ENCODE assay signal across 19 mouse cellular contexts in genomic region chr9:20073523-20074177, GRCm38 (mm10). TPM values are rescaled to one million over a fixed set of nuclear protein-coding genes. Genes with fewer than 3 reads are reported as not detected.
DNase-seq lines count a peak whose midpoint lies in the region; ATAC-seq and TF ChIP-seq lines count a peak whose summit lies in the region.
"Had no signal": no experiment of that assay in that cellular context is flagged by ENCODE, and none has a peak within 500 bp of the region (broad histone marks: within the 10 kb centered on the region; RNA-seq: fewer than 3 reads in every experiment).

No protein-coding gene starts in this region.

- H3K36me3 ChIP-seq in kidney, embryonic 15.5 days = no peaks in the 10 kb centered on the region
- H3K36me3 ChIP-seq in forebrain, embryonic 10.5 days (replicated peaks) = no peaks in the 10 kb centered on the region
- H3K36me3 ChIP-seq: embryonic facial prominence, embryonic 12.5 days; heart, embryonic 13.5 days; lung, embryonic 15.5 days had no signal

- TF ChIP-seq POLR2A in cerebellum, adult 2 months (IDR thresholded peaks at IDR 0.05; ENCODE audit: borderline replicate concordance, insufficient read depth, low read length) = no peak
- TF ChIP-seq POLR2A in lung, adult 2 months (IDR thresholded peaks at IDR 0.05; ENCODE audit: borderline replicate concordance, extremely low read depth, low read depth, low read length) = no peak

- TF ChIP-seq CTCF in cerebellum, adult 2 months (IDR thresholded peaks at IDR 0.05; ENCODE audit: borderline replicate concordance, insufficient read depth, low read depth, low read length) = no peak
- TF ChIP-seq CTCF in lung, adult 2 months (IDR thresholded peaks at IDR 0.05; ENCODE audit: insufficient read depth, low read length) = no peak

- no peak overlapping the region for H3K4me3 ChIP-seq in cerebellum, adult 2 months (replicated peaks; ENCODE audit: insufficient read depth, low read depth, low read length)
- H3K4me3 ChIP-seq in kidney, embryonic 15.5 days (replicated peaks) = no peak overlapping the region
- H3K4me3 ChIP-seq in forebrain, embryonic 10.5 days = no peak overlapping the region
- no peak overlapping the region for H3K4me3 ChIP-seq in lung, adult 2 months (replicated peaks; ENCODE audit: extremely low read depth, low read depth, low read length)
- H3K4me3 ChIP-seq: embryonic facial prominence, embryonic 12.5 days; heart, embryonic 13.5 days; lung, embryonic 15.5 days had no signal

- no peak overlapping the region for H3K4me2 ChIP-seq in kidney, embryonic 15.5 days
- H3K4me2 ChIP-seq: embryonic facial prominence, embryonic 12.5 days; heart, embryonic 13.5 days; lung, embryonic 15.5 days had no signal

- ATAC-seq in kidney, embryonic 15.5 days (replicated peaks; ENCODE audit: low FRiP score) = peak; percentile 82

- H3K9me3 ChIP-seq in kidney, embryonic 15.5 days (replicated peaks) = peaks cover 4% of the 10 kb centered on the region
- peaks cover 77% of the 10 kb centered on the region for H3K9me3 ChIP-seq in forebrain, embryonic 10.5 days
- H3K9me3 ChIP-seq: lung, embryonic 15.5 days had no signal

- H3K27ac ChIP-seq in cerebellum, adult 2 months (ENCODE audit: insufficient read depth, low read length) = no peak overlapping the region
- no peak overlapping the region for H3K27ac ChIP-seq in kidney, embryonic 15.5 days
- no peak overlapping the region for H3K27ac ChIP-seq in forebrain, embryonic 10.5 days
- H3K27ac ChIP-seq: embryonic facial prominence, embryonic 12.5 days; heart, embryonic 13.5 days; lung, embryonic 15.5 days had no signal

- DNase-seq in cerebellum, adult 9-10 months = peak; percentile 1
- DNase-seq in cerebellum, adult 2 months = no peak
- DNase-seq in right cerebral cortex, adult 18-20 months = peak; percentile 32
- no peak for DNase-seq in right cerebral cortex, adult 2 months (ENCODE audit: low spot score in 2 of 2)
- DNase-seq in thymus, postnatal 10 days (ENCODE audit: low spot score in 2 of 2) = no peak
- no peak for DNase-seq in forebrain, embryonic 10.5 days (ENCODE audit: extremely low spot score, low spot score)
- no peak for DNase-seq in lung, adult 2 months
- DNase-seq: adrenal gland, adult 8-10 months; heart, postnatal 4 days; layer of hippocampus, adult 9-11 months; liver; right cerebral cortex, postnatal 25 days; thymus, adult 18-20 months had no signal

- H3K4me1 ChIP-seq in cerebellum, adult 2 months (ENCODE audit: control insufficient read depth, insufficient read depth, low read length) = no peaks in the 10 kb centered on the region
- no peaks in the 10 kb centered on the region for H3K4me1 ChIP-seq in kidney, embryonic 15.5 days
- no peaks in the 10 kb centered on the region for H3K4me1 ChIP-seq in forebrain, embryonic 10.5 days
- H3K4me1 ChIP-seq in lung, adult 2 months (ENCODE audit: control insufficient read depth, insufficient read depth, low read length) = no peaks in the 10 kb centered on the region
- H3K4me1 ChIP-seq: embryonic facial prominence, embryonic 12.5 days; heart, embryonic 13.5 days; lung, embryonic 15.5 days had no signal

- H3K9ac ChIP-seq in kidney, embryonic 15.5 days = no peak overlapping the region
- H3K9ac ChIP-seq: embryonic facial prominence, embryonic 12.5 days; heart, embryonic 13.5 days; lung, embryonic 15.5 days had no signal

- WGBS in cerebellum, adult 2 months = 71% methylated on average over 7 of the region's 7 CpGs
- 63% methylated on average over 7 of the region's 7 CpGs for WGBS in kidney, embryonic 15.5 days
- WGBS in forebrain, embryonic 10.5 days = 72% methylated on average over 7 of the region's 7 CpGs
- 48% methylated on average over 7 of the region's 7 CpGs for WGBS in lung, adult 2 months

- no peaks in the 10 kb centered on the region for H3K27me3 ChIP-seq in cerebellum, adult 2 months (ENCODE audit: control insufficient read depth, insufficient read depth, low read length)
- no peaks in the 10 kb centered on the region for H3K27me3 ChIP-seq in kidney, embryonic 15.5 days
- H3K27me3 ChIP-seq in forebrain, embryonic 10.5 days (ENCODE audit: poor library complexity, severe bottlenecking) = no peaks in the 10 kb centered on the region
- H3K27me3 ChIP-seq: embryonic facial prominence, embryonic 12.5 days; heart, embryonic 13.5 days; lung, embryonic 15.5 days had no signal

RNA-seq across cellular contexts. Expression of gene Olfr867, which starts 16.3 kb away (rescaled TPM):
- not detected in 2 replicates for polyA plus RNA-seq in cerebellum, adult 2 months (2012; rRNA removed)
- not detected in 2 replicates for polyA plus RNA-seq in kidney, embryonic 15.5 days (2015; fragmentation: Nextera tagmentation; extraction: Ambion mirVana)
- polyA plus RNA-seq in forebrain, embryonic 10.5 days (2016; fragmentation: Nextera tagmentation; extraction: Ambion mirVana) = not detected in 2 replicates
- polyA plus RNA-seq in lung, adult 2 months (2012; rRNA removed) = not detected in 2 replicates
- polyA plus RNA-seq: embryonic facial prominence, embryonic 12.5 days; heart, embryonic 13.5 days; lung, embryonic 15.5 days; midbrain, postnatal 0 days; neural tube, embryonic 11.5 days had no signal

RNA-seq across cellular contexts. Expression of gene Olfr868, which starts 24.8 kb away (rescaled TPM):
- polyA plus RNA-seq in cerebellum, adult 2 months (2012; rRNA removed) = not detected in 2 replicates
- not detected in 2 replicates for polyA plus RNA-seq in kidney, embryonic 15.5 days (2015; fragmentation: Nextera tagmentation; extraction: Ambion mirVana)
- not detected in 2 replicates for polyA plus RNA-seq in forebrain, embryonic 10.5 days (2016; fragmentation: Nextera tagmentation; extraction: Ambion mirVana)
- polyA plus RNA-seq in lung, adult 2 months (2012; rRNA removed) = not detected in 2 replicates
- polyA plus RNA-seq: embryonic facial prominence, embryonic 12.5 days; heart, embryonic 13.5 days; lung, embryonic 15.5 days; midbrain, postnatal 0 days; neural tube, embryonic 11.5 days had no signal

RNA-seq across cellular contexts. Expression of gene Olfr866, which starts 45.8 kb away (rescaled TPM):
- not detected in 2 replicates for polyA plus RNA-seq in cerebellum, adult 2 months (2012; rRNA removed)
- not detected in 2 replicates for polyA plus RNA-seq in kidney, embryonic 15.5 days (2015; fragmentation: Nextera tagmentation; extraction: Ambion mirVana)
- polyA plus RNA-seq in forebrain, embryonic 10.5 days (2016; fragmentation: Nextera tagmentation; extraction: Ambion mirVana) = not detected in 2 replicates
- polyA plus RNA-seq in lung, adult 2 months (2012; rRNA removed) = not detected in 2 replicates
- polyA plus RNA-seq: embryonic facial prominence, embryonic 12.5 days; heart, embryonic 13.5 days; lung, embryonic 15.5 days; midbrain, postnatal 0 days; neural tube, embryonic 11.5 days had no signal

RNA-seq across cellular contexts. Expression of gene Olfr869, which starts 55.2 kb away (rescaled TPM):
- not detected in 2 replicates for polyA plus RNA-seq in cerebellum, adult 2 months (2012; rRNA removed)
- not detected in 2 replicates for polyA plus RNA-seq in kidney, embryonic 15.5 days (2015; fragmentation: Nextera tagmentation; extraction: Ambion mirVana)
- not detected in 2 replicates for polyA plus RNA-seq in forebrain, embryonic 10.5 days (2016; fragmentation: Nextera tagmentation; extraction: Ambion mirVana)
- polyA plus RNA-seq in lung, adult 2 months (2012; rRNA removed) = not detected in 2 replicates
- polyA plus RNA-seq: embryonic facial prominence, embryonic 12.5 days; heart, embryonic 13.5 days; lung, embryonic 15.5 days; midbrain, postnatal 0 days; neural tube, embryonic 11.5 days had no signal

Comparison
In these comparisons a context has a peak if more than half of its experiments do, and no peak if none do; other contexts are left out.
1. DNase-seq: peak in cerebellum, adult 9-10 months (single experiment) and right cerebral cortex, adult 18-20 months (single experiment); none in cerebellum, adult 2 months (0 of 2), right cerebral cortex, adult 2 months (0 of 2), thymus, postnatal 10 days (0 of 2), forebrain, embryonic 10.5 days (single experiment) and lung, adult 2 months (single experiment).